ENCODE assay signal across 25 mouse cellular contexts in the genomic region with DNA sequence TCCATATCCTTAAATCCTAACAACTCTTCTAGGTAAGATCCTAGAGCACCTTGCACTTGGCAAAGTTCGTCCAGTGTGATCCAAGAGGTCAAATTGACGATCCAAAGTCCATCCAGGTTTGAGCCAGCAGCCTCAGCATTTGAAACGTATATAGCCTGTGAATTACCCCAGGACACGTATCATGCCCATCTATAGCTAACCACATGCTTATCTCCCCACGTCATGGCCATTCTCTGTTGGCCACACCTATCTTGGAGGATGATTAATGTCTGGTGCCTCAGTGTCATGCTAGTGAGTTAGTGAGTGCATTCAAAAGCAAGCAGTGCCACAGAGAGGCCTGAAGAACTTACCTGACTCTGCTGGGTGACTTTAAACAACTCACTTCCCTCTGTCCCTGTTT.
"Had no signal": no experiment of that assay in that cellular context is flagged by ENCODE, and none has a peak within 500 bp of the region (broad histone marks: within the 10 kb centered on the region; RNA-seq: fewer than 3 reads in every experiment).

No protein-coding gene starts in this region.

- H3K4me1 ChIP-seq: embryonic facial prominence, embryonic 10.5 days; embryonic facial prominence, embryonic 12.5 days; embryonic facial prominence, embryonic 13.5 days; embryonic facial prominence, embryonic 15.5 days; forebrain, embryonic 10.5 days; forebrain, embryonic 12.5 days; forebrain, embryonic 13.5 days; forebrain, embryonic 15.5 days; heart, embryonic 10.5 days had no signal

- H3K9ac ChIP-seq: embryonic facial prominence, embryonic 12.5 days; embryonic facial prominence, embryonic 13.5 days; embryonic facial prominence, embryonic 15.5 days; forebrain, embryonic 12.5 days; forebrain, embryonic 13.5 days; forebrain, embryonic 15.5 days; forebrain, postnatal 0 days had no signal

- DNase-seq: cerebellum, adult 9-11 months; cerebellum, postnatal 10 days; cerebellum, postnatal 14 days; cerebellum, postnatal 25 days; cerebellum, postnatal 36 days; embryo, embryonic 11 days; forebrain, postnatal 0 days; gastrocnemius, adult 2 months; gastrocnemius, postnatal 10 days; gastrocnemius, postnatal 14 days; gastrocnemius, postnatal 25 days; gastrocnemius, postnatal 36 days; heart, adult 11 months; heart, adult 18-20 months; heart, adult 2 months had no signal

- H3K4me3 ChIP-seq: embryonic facial prominence, embryonic 10.5 days; embryonic facial prominence, embryonic 12.5 days; embryonic facial prominence, embryonic 13.5 days; embryonic facial prominence, embryonic 15.5 days; erythroblast, embryonic 14.5 days; forebrain, embryonic 10.5 days; forebrain, embryonic 12.5 days; forebrain, embryonic 13.5 days; forebrain, embryonic 15.5 days; gastrocnemius, adult 2 months; heart, adult 2 months; heart, embryonic 10.5 days had no signal

- H3K36me3 ChIP-seq: embryonic facial prominence, embryonic 10.5 days; embryonic facial prominence, embryonic 12.5 days; embryonic facial prominence, embryonic 13.5 days; embryonic facial prominence, embryonic 15.5 days; forebrain, embryonic 10.5 days; forebrain, embryonic 12.5 days; forebrain, embryonic 15.5 days; heart, embryonic 10.5 days had no signal

- H3K27ac ChIP-seq: embryonic facial prominence, embryonic 10.5 days; embryonic facial prominence, embryonic 12.5 days; embryonic facial prominence, embryonic 13.5 days; embryonic facial prominence, embryonic 15.5 days; forebrain, embryonic 10.5 days; forebrain, embryonic 12.5 days; forebrain, embryonic 13.5 days; forebrain, embryonic 15.5 days; gastrocnemius, adult 2 months; heart, adult 2 months; heart, embryonic 10.5 days had no signal

- H3K9me3 ChIP-seq: embryonic facial prominence, embryonic 10.5 days; embryonic facial prominence, embryonic 12.5 days; embryonic facial prominence, embryonic 13.5 days; embryonic facial prominence, embryonic 15.5 days; forebrain, embryonic 10.5 days; forebrain, embryonic 12.5 days; forebrain, embryonic 13.5 days; forebrain, embryonic 15.5 days; heart, embryonic 10.5 days had no signal

- H3K27me3 ChIP-seq: embryonic facial prominence, embryonic 12.5 days; embryonic facial prominence, embryonic 13.5 days; embryonic facial prominence, embryonic 15.5 days; forebrain, embryonic 12.5 days; forebrain, embryonic 13.5 days; forebrain, embryonic 15.5 days had no signal
